Mouse (Mus musculus): ENCODE results near the gene Mrpl28. TPM values are rescaled to one million over a fixed set of nuclear protein-coding genes. Genes with fewer than 3 reads are reported as not detected.
"Not testable (repeated sequence)": the region's sequence is repeated elsewhere in the genome, so short reads cannot be mapped to it uniquely, and the experiment has no call there.

Gene Mrpl28
- polyA plus RNA-seq, 1 experiment from 2014 or later = 209 TPM

DNA sequence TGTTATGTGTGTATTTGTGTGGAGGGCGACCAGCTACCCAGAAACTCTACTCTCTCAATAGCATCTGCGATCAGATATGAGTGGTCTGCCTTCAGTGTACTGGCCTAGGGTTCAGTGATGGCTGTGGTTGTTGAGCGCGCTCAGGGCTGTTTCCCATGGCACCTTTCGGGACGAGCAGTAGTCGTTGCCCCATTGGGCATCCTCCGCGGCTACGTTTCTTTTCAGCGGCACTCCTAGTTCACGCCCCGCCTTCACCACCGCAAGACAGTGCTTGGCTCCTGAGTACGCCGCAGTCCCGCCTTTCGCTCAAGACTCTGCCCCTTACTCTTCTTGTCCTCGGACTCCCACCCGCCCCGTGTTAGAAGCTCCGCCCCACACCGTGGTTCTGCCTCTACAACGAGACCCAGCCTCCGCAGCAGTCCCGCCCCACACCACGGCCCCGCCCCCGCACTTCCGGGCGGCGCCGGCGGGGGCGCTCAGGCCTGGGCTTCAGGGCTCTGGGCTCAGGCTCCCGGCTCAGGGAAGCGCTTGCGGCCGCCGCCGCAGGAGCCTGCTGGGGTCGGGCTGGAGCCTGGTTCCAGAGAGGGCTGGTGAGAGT lies 15.0 kb downstream of the Mrpl28 start, which contains the start of gene Axin1:
TSS of gene Axin1 (plus strand) at position 450 of the 598 bp plus-strand sequence.
- peak; percentile 97 for ATAC-seq (ENCODE audit: insufficient number of reproducible peaks, insufficient read depth, low FRiP score, low TSS enrichment, low read depth)
- under 1% methylated on average over 41 of the region's 42 CpGs for WGBS
- peak within 1 kb of the TSS; percentile 97 for H3K4me3 ChIP-seq
- peaks cover 10% of the 10 kb centered on the region for H3K36me3 ChIP-seq
- H3K27ac ChIP-seq = peak within 1 kb of the TSS; percentile 95
- H3K27me3 ChIP-seq = no peaks in the 10 kb centered on the region
- peak within 1 kb of the TSS; percentile 98 for H3K9ac ChIP-seq
- no peaks in the 10 kb centered on the region for H3K9me3 ChIP-seq
- peak within 1 kb of the TSS; percentile 85 for H3K4me2 ChIP-seq
- peaks cover 24% of the 10 kb centered on the region for H3K4me1 ChIP-seq

DNA sequence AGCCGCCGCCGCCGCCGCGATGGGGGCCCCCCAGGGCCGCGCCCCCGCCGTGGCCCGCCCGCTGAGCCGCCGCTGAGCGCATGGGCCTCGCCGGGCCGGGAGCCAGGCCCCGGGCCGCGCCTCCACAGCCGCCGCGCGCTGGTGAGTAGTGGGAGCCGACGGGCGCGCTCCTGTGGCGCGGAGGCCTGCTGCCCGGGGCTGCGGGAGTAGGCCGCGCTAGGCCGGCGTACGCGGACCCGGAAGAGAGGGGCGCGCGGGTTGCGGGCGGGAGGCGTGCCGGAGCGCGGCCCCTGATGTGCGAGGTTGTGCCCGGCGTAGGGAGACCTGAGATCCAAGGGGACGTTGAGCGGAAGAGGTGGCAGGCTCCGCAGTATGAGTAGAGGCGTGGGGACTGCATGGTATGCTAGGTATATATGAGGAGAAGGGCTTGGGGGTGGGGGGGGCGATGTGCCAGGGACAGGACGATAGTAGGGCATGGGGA lies 15.6 kb downstream of the Mrpl28 start:
- WGBS = under 1% methylated on average over 55 of the region's 58 CpGs
- Histone ChIP-seq H3K4me1 (peaks cover 28% of the 10 kb centered on the region), H3K27ac (peak overlapping the region; percentile 95), H3K4me3 (peak overlapping the region; percentile 97), H3K36me3 (peaks cover 16% of the 10 kb centered on the region), H3K9ac (peak overlapping the region; percentile 98), H3K4me2 (peak overlapping the region; percentile 85), H3K9me3 (no peaks in the 10 kb centered on the region), H3K27me3 (no peaks in the 10 kb centered on the region)
- ATAC-seq (ENCODE audit: insufficient number of reproducible peaks, insufficient read depth, low FRiP score, low TSS enrichment, low read depth) = peak; percentile 63

GRCm38 (mm10) chr17:26142796-26143195 lies 19.5 kb downstream of the Mrpl28 start:
- no peak overlapping the region for H3K9ac ChIP-seq
- H3K4me3 ChIP-seq = no peak overlapping the region
- no peak for ATAC-seq (ENCODE audit: insufficient number of reproducible peaks, insufficient read depth, low FRiP score, low TSS enrichment, low read depth)
- no peaks in the 10 kb centered on the region for H3K27me3 ChIP-seq
- no peak overlapping the region for H3K4me2 ChIP-seq
- H3K36me3 ChIP-seq = peaks cover 54% of the 10 kb centered on the region
- peaks cover 27% of the 10 kb centered on the region for H3K4me1 ChIP-seq
- no peaks in the 10 kb centered on the region for H3K9me3 ChIP-seq
- no peak overlapping the region for H3K27ac ChIP-seq
- 87% methylated on average over 4 of the region's 4 CpGs for WGBS

DNA sequence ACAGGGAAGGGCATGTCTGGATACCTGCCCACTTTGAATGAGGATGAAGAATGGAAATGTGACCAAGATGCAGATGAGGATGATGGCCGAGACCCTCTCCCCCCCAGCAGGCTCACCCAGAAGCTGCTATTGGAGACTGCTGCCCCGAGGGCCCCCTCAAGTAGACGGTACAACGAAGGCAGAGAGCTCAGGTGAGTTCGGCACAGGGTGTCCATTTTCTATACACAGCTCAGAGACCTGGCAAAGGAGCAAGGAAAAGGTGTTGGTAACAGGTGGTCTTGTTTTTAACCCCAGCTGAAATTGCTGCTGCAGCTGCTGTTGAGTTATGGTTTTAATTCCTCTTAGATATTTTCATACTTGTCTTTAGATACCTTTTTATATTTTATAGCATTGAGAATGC lies 20.1 kb downstream of the Mrpl28 start:
- no peak overlapping the region for H3K4me3 ChIP-seq
- no peak overlapping the region for H3K27ac ChIP-seq
- H3K9ac ChIP-seq = no peak overlapping the region
- H3K27me3 ChIP-seq = no peaks in the 10 kb centered on the region
- H3K9me3 ChIP-seq = no peaks in the 10 kb centered on the region
- peaks cover 59% of the 10 kb centered on the region for H3K36me3 ChIP-seq
- H3K4me2 ChIP-seq = no peak overlapping the region
- peaks cover 24% of the 10 kb centered on the region for H3K4me1 ChIP-seq
- no peak for ATAC-seq (ENCODE audit: insufficient number of reproducible peaks, insufficient read depth, low FRiP score, low TSS enrichment, low read depth)
- 94% methylated on average over 5 of the region's 5 CpGs for WGBS

DNA sequence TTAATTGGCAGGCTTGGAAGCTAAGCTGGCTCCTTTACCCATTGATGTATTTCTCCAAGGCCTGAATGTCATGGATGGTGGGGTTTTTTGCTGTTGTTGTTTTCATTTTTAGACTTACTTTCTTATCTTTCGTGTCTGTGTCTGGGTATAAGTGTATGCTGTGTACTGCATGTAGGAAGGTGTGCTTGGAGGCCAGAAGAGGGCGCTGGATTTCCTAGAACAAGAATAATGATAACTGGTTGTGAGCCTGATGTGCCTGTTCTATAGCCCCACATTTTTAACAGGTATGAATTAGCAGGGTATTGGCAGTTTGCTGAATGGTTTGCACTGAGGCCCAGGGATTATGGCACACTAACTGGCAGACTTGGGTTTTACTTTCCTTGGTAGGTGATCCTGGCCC lies 25.8 kb downstream of the Mrpl28 start:
- no peak overlapping the region for H3K4me3 ChIP-seq
- no peak overlapping the region for H3K9ac ChIP-seq
- no peaks in the 10 kb centered on the region for H3K9me3 ChIP-seq
- ATAC-seq (ENCODE audit: insufficient number of reproducible peaks, insufficient read depth, low FRiP score, low TSS enrichment, low read depth) = no peak
- no peak overlapping the region for H3K27ac ChIP-seq
- H3K4me1 ChIP-seq = 0 out of 2 replicates have a peak, but pooled peaks cover 3% of the 10 kb centered on the region
- H3K4me2 ChIP-seq = no peak overlapping the region
- 86% methylated on average over 2 of the region's 2 CpGs for WGBS
- no peaks in the 10 kb centered on the region for H3K27me3 ChIP-seq
- H3K36me3 ChIP-seq = peaks cover 89% of the 10 kb centered on the region

GRCm38 (mm10) chr17:26151886-26152630 lies 28.8 kb downstream of the Mrpl28 start:
- Histone ChIP-seq H3K9ac (no peak overlapping the region), H3K4me2 (no peak overlapping the region), H3K27me3 (no peaks in the 10 kb centered on the region), H3K9me3 (no peaks in the 10 kb centered on the region), H3K36me3 (peaks cover 73% of the 10 kb centered on the region), H3K4me1 (no peaks in the 10 kb centered on the region), H3K4me3 (no peak overlapping the region), H3K27ac (no peak overlapping the region)
- ATAC-seq (ENCODE audit: insufficient number of reproducible peaks, insufficient read depth, low FRiP score, low TSS enrichment, low read depth) = no peak
- WGBS = 88% methylated on average over 2 of the region's 2 CpGs

DNA sequence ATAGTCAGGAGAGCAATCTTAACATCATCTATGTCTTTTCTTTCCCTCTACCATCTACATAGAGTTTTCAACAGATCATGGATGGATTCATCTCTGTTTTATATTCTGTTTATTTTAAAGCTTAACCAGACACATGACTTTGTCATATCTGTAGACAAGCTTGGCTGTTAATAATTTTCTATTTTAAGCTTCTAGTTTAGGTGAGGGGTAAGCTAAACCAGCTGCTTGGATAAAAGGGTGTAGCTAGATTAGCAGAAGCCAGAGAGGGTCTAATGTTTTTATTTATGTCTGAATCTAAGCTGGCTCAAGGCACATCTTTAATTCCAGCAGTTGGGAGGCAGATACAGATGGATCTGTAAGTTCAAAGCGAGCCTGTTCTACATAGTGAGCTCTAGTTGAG lies 39.4 kb downstream of the Mrpl28 start:
- no peak overlapping the region for H3K4me3 ChIP-seq
- H3K9me3 ChIP-seq = no peaks in the 10 kb centered on the region
- H3K9ac ChIP-seq = no peak overlapping the region
- H3K4me1 ChIP-seq = 0 out of 2 replicates have a peak, but pooled peaks cover 5% of the 10 kb centered on the region
- H3K36me3 ChIP-seq = peaks cover 8% of the 10 kb centered on the region; the same call in 1 of the 2 replicates
- no peak overlapping the region for H3K27ac ChIP-seq
- no peak overlapping the region for H3K4me2 ChIP-seq
- H3K27me3 ChIP-seq = no peaks in the 10 kb centered on the region
- 87% methylated on average over 1 of the region's 1 CpGs for WGBS
- no peak for ATAC-seq (ENCODE audit: insufficient number of reproducible peaks, insufficient read depth, low FRiP score, low TSS enrichment, low read depth)

DNA sequence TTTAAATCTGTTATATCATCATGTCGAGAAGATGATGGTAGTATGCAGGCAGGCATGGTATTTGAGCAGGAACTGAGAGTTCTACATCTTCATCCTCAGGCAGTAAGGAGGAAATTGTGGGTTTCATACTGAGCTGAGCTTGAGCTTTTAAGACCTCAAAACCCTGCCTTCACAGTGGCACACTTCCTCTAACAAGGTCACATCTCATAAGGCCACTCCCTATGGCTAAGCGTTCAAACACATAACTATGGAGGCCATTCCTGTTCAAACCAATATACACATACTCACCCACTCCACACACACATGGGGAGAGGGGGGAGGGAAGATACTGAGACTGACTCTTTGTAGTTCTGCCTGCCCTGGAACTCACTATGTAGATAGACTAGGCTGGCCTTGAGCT lies 44.7 kb downstream of the Mrpl28 start:
- no peak overlapping the region for H3K9ac ChIP-seq
- 0 out of 2 replicates have a peak, but pooled peaks cover 3% of the 10 kb centered on the region for H3K4me1 ChIP-seq
- H3K9me3 ChIP-seq = no peaks in the 10 kb centered on the region
- 89% methylated on average over 2 of the region's 2 CpGs for WGBS
- no peak for ATAC-seq (ENCODE audit: insufficient number of reproducible peaks, insufficient read depth, low FRiP score, low TSS enrichment, low read depth)
- peaks cover 20% of the 10 kb centered on the region for H3K36me3 ChIP-seq
- no peak overlapping the region for H3K27ac ChIP-seq
- H3K27me3 ChIP-seq = no peaks in the 10 kb centered on the region
- no peak overlapping the region for H3K4me2 ChIP-seq
- no peak overlapping the region for H3K4me3 ChIP-seq

GRCm38 (mm10) chr17:26175248-26175647 lies 51.9 kb downstream of the Mrpl28 start:
- not testable (repeated sequence) for H3K27me3 ChIP-seq; H3K9me3 ChIP-seq; ATAC-seq (ENCODE audit: insufficient number of reproducible peaks, insufficient read depth, low FRiP score, low TSS enrichment, low read depth); H3K4me3 ChIP-seq; H3K4me2 ChIP-seq; H3K27ac ChIP-seq; H3K4me1 ChIP-seq; H3K9ac ChIP-seq
- WGBS = 86% methylated on average over 2 of the region's 2 CpGs
- peaks cover 54% of the 10 kb centered on the region for H3K36me3 ChIP-seq

Other genes starting within 250 kb of the Mrpl28 start
- gene Mettl26, start 248.4 kb upstream of the Mrpl28 start, polyA plus RNA-seq (2015; fragmentation: Nextera tagmentation; extraction: Ambion mirVana) = 47.1 and 50.6 TPM in 2 replicates
- gene Wfikkn1, start 242.6 kb upstream of the Mrpl28 start, polyA plus RNA-seq (2015; fragmentation: Nextera tagmentation; extraction: Ambion mirVana) = 0.56 and 0.73 TPM in 2 replicates
- 32.9 and 36.6 TPM in 2 replicates for gene Rab40c, start 203.8 kb upstream of the Mrpl28 start, polyA plus RNA-seq (2015; fragmentation: Nextera tagmentation; extraction: Ambion mirVana)
- gene Pigq, start 178.6 kb upstream of the Mrpl28 start, polyA plus RNA-seq (2015; fragmentation: Nextera tagmentation; extraction: Ambion mirVana) = 50.6 and 53.8 TPM in 2 replicates
- not detected in 2 replicates for gene Nhlrc4, start 178.5 kb upstream of the Mrpl28 start, polyA plus RNA-seq (2015; fragmentation: Nextera tagmentation; extraction: Ambion mirVana)
- gene A930017K11Rik, start 170.9 kb upstream of the Mrpl28 start, polyA plus RNA-seq (2015; fragmentation: Nextera tagmentation; extraction: Ambion mirVana) = 0.18 and 0.26 TPM in 2 replicates
- gene Capn15, start 137.7 kb upstream of the Mrpl28 start, polyA plus RNA-seq (2015; fragmentation: Nextera tagmentation; extraction: Ambion mirVana) = 23.4 and 24.2 TPM in 2 replicates
- gene Rab11fip3, start 53.9 kb upstream of the Mrpl28 start, polyA plus RNA-seq (2015; fragmentation: Nextera tagmentation; extraction: Ambion mirVana) = 22.8 and 23.5 TPM in 2 replicates
- gene Decr2, start 33.2 kb upstream of the Mrpl28 start, polyA plus RNA-seq (2015; fragmentation: Nextera tagmentation; extraction: Ambion mirVana) = 42.9 and 44.9 TPM in 2 replicates
- gene Nme4, start 27.9 kb upstream of the Mrpl28 start, polyA plus RNA-seq (2015; fragmentation: Nextera tagmentation; extraction: Ambion mirVana) = 138 and 142 TPM in 2 replicates
- 1.4 and 1.7 TPM in 2 replicates for gene Tmem8, start 10.2 kb upstream of the Mrpl28 start, polyA plus RNA-seq (2015; fragmentation: Nextera tagmentation; extraction: Ambion mirVana)
- gene Axin1, start 15.2 kb downstream of the Mrpl28 start, polyA plus RNA-seq (2015; fragmentation: Nextera tagmentation; extraction: Ambion mirVana) = 9.9 and 10.5 TPM in 2 replicates
- gene Pdia2, start 75.6 kb downstream of the Mrpl28 start, polyA plus RNA-seq (2015; fragmentation: Nextera tagmentation; extraction: Ambion mirVana) = 0.28 and 0.95 TPM in 2 replicates
- gene Rgs11, start 79.5 kb downstream of the Mrpl28 start, polyA plus RNA-seq (2015; fragmentation: Nextera tagmentation; extraction: Ambion mirVana) = 11.4 and 14.6 TPM in 2 replicates
- 10.2 and 16.4 TPM in 2 replicates for gene Arhgdig, start 84.3 kb downstream of the Mrpl28 start, polyA plus RNA-seq (2015; fragmentation: Nextera tagmentation; extraction: Ambion mirVana)
- 39.1 and 43.1 TPM in 2 replicates for gene Fam234a, start 120.7 kb downstream of the Mrpl28 start, polyA plus RNA-seq (2015; fragmentation: Nextera tagmentation; extraction: Ambion mirVana)
- gene Luc7l, start 129.4 kb downstream of the Mrpl28 start, polyA plus RNA-seq (2015; fragmentation: Nextera tagmentation; extraction: Ambion mirVana) = 134 TPM in 2 replicates